Comparison of ENCODE assay signal across 12 mouse cellular contexts in the genomic region with DNA sequence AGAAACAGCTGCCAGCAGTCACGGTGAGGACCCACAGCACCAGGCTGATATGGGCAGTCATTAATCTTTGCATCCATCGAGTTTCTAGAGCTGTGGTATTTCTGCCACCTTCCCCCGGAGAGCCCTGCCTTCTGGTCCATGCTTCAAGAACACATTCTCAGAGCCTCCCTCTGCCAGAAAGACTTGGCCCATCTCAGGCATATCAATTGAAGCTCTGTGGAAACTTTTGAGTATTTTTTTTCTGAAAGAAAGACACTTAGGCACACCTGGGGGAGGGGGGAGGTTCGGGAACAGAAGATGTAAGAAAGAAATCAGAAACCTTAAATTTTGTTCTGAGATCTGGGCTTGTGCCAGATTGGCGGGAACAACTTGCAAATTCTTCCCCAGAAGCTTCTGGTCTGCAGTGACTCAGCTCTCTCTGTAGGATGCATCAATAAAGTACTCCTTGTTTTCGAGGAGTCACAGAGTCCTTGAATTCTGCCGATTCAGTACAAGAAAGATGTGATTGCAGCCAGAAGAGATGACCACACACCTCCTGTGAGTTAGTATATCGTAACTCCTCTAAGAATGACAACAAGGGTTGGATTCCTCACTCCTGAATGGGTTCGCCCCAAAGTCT.
DNase-seq lines count a peak whose midpoint lies in the region; ATAC-seq lines count a peak whose summit lies in the region.
"Had no signal": no experiment of that assay in that cellular context is flagged by ENCODE, and none has a peak within 500 bp of the region (broad histone marks: within the 10 kb centered on the region; RNA-seq: fewer than 3 reads in every experiment).

No protein-coding gene starts in this region.

- DNase-seq in layer of hippocampus, adult 11-12 months (ENCODE audit: low spot score): peak; percentile 25
- no peak for DNase-seq in layer of hippocampus, adult 9-10 months (ENCODE audit: low spot score)
- peak; percentile 74 for DNase-seq in brain, adult 2 months (ENCODE audit: low read depth, low spot score)
- peak; percentile 10 to 11 for DNase-seq in left cerebral cortex, postnatal 14 days (ENCODE audit: low spot score in 2 of 2)
- DNase-seq in telencephalon, adult 2 months (ENCODE audit: low read depth, low spot score): peak; percentile 50
- DNase-seq in adipocyte (ENCODE audit: low spot score): no peak
- DNase-seq: adrenal gland, postnatal 14 days; kidney, adult 11 months; lung, postnatal 4 days; midbrain, embryonic 14.5 days had no signal

- intact Hi-C loops in left cerebral cortex, postnatal 14 days (cut with DNase I): no loop called here

- no peak for ATAC-seq in activated CD4-positive, CD25-positive, alpha-beta regulatory T cell, adult 4 months
- ATAC-seq: forebrain, embryonic 15.5 days had no signal

Comparison
In these comparisons a context has a peak if more than half of its experiments do, and no peak if none do; other contexts are left out.
1. DNase-seq: peak in layer of hippocampus, adult 11-12 months (single experiment), brain, adult 2 months (single experiment), left cerebral cortex, postnatal 14 days (2 of 2) and telencephalon, adult 2 months (single experiment); none in layer of hippocampus, adult 9-10 months (single experiment) and adipocyte (single experiment).